Mouse (Mus musculus): ENCODE data around the gene Csnk1d. TPM values are rescaled to one million over a fixed set of nuclear protein-coding genes. Genes with fewer than 3 reads are reported as not detected.

Gene Csnk1d
- total RNA-seq, 2 experiments from 2014 or later, result 115 TPM

- no peak for DNase-seq (ENCODE audit: low spot score in 2 of 2)
These were observed 2.7 kb downstream of the Csnk1d start for GRCm38 (mm10) chr11:120988410-120988809.

GRCm38 (mm10) chr11:120987608-120988007 is 3.5 kb downstream of the Csnk1d start:
- DNase-seq (ENCODE audit: low spot score in 2 of 2), result no peak

- no peak for DNase-seq (ENCODE audit: low spot score in 2 of 2)
These were observed 6.4 kb downstream of the Csnk1d start for GRCm38 (mm10) chr11:120984448-120985330.

- no peak for DNase-seq (ENCODE audit: low spot score in 2 of 2)
These were observed 8.7 kb downstream of the Csnk1d start for GRCm38 (mm10) chr11:120982459-120982858.

- DNase-seq (ENCODE audit: low spot score in 2 of 2), result no peak
These were observed 9.5 kb downstream of the Csnk1d start for GRCm38 (mm10) chr11:120981661-120982060.

- DNase-seq (ENCODE audit: low spot score in 2 of 2), result no peak
These were observed 10.6 kb downstream of the Csnk1d start for GRCm38 (mm10) chr11:120980427-120981035.

- no peak for DNase-seq (ENCODE audit: low spot score in 2 of 2)
These were observed 11.3 kb downstream of the Csnk1d start for GRCm38 (mm10) chr11:120979711-120980426.

GRCm38 (mm10) chr11:120973318-120973717 is 17.8 kb downstream of the Csnk1d start:
- no peak for DNase-seq (ENCODE audit: low spot score in 2 of 2)

GRCm38 (mm10) chr11:120971237-120971636 is 19.9 kb downstream of the Csnk1d start:
- no peak for DNase-seq (ENCODE audit: low spot score in 2 of 2)

GRCm38 (mm10) chr11:120969742-120970141 is 21.4 kb downstream of the Csnk1d start:
- DNase-seq (ENCODE audit: low spot score in 2 of 2), result no peak

- no peak for DNase-seq (ENCODE audit: low spot score in 2 of 2)
These were observed 25.5 kb downstream of the Csnk1d start for GRCm38 (mm10) chr11:120965587-120965986.

- no peak for DNase-seq (ENCODE audit: low spot score in 2 of 2)
These were observed 26.7 kb downstream of the Csnk1d start for GRCm38 (mm10) chr11:120964195-120965157.

GRCm38 (mm10) chr11:120962909-120963308 is 28.2 kb downstream of the Csnk1d start:
- DNase-seq (ENCODE audit: low spot score in 2 of 2), result no peak

- no peak for DNase-seq (ENCODE audit: low spot score in 2 of 2)
These were observed 28.9 kb downstream of the Csnk1d start for GRCm38 (mm10) chr11:120962050-120962771.

GRCm38 (mm10) chr11:120961594-120961993 is 29.5 kb downstream of the Csnk1d start:
- DNase-seq (ENCODE audit: low spot score in 2 of 2), result no peak

GRCm38 (mm10) chr11:120960248-120960647 is 30.9 kb downstream of the Csnk1d start:
- no peak for DNase-seq (ENCODE audit: low spot score in 2 of 2)

- no peak for DNase-seq (ENCODE audit: low spot score in 2 of 2)
These were observed 31.6 kb downstream of the Csnk1d start for GRCm38 (mm10) chr11:120959564-120959963.

- no peak for DNase-seq (ENCODE audit: low spot score in 2 of 2)
These were observed 32.1 kb downstream of the Csnk1d start for GRCm38 (mm10) chr11:120959066-120959465.

- peak in 1 of 2 experiments; percentile 24 for DNase-seq (ENCODE audit: low spot score in 2 of 2)
These were observed 33.3 kb downstream of the Csnk1d start for GRCm38 (mm10) chr11:120957731-120958257.

- no peak for DNase-seq (ENCODE audit: low spot score in 2 of 2)
These were observed 34.1 kb downstream of the Csnk1d start for GRCm38 (mm10) chr11:120957052-120957451.

Measured in layer of hippocampus, postnatal 10 days (tissue).